Mouse (Mus musculus) stomach, embryonic 15.5 days (tissue): ENCODE results near the gene Yeats2. TPM values are rescaled to one million over a fixed set of nuclear protein-coding genes. Genes with fewer than 3 reads are reported as not detected.

Experiments
- ATAC-seq: fragments of 200-750 bp; cut with Nextera tagmentation; 2 replicates; pipeline ENCODE4 v1.8.0; 2017; ENCODE audit warnings: low read depth, moderate number of reproducible peaks, moderate TSS enrichment; ENCODE audit not compliant: insufficient read depth, low FRiP score
- H3K27ac ChIP-seq: fragments of 300-500 bp; sonication (generic); 2 replicates; pipeline ENCODE4 v1.5.1; 2015; ENCODE audit warnings: mild to moderate bottlenecking, inconsistent platforms
- H3K27me3 ChIP-seq: fragments of 300-500 bp; sonication (generic); replicated peaks from 2 replicates; pipeline ENCODE4 v1.6.1; 2015; ENCODE audit warnings: inconsistent platforms
- H3K36me3 ChIP-seq: fragments of 300-500 bp; sonication (generic); 2 replicates; pipeline ENCODE4 v1.6.1; 2015; ENCODE audit warnings: inconsistent platforms
- H3K4me1 ChIP-seq: fragments of 300-500 bp; sonication (generic); 2 replicates; pipeline ENCODE4 v1.6.1; 2015; ENCODE audit warnings: inconsistent platforms
- H3K4me2 ChIP-seq: fragments of 300-500 bp; sonication (generic); 2 replicates; pipeline ENCODE4 v1.6.1; 2015; ENCODE audit warnings: mild to moderate bottlenecking, inconsistent platforms
- H3K4me3 ChIP-seq: fragments of 300-500 bp; sonication (generic); replicated peaks from 2 replicates; pipeline ENCODE4 v1.5.1; 2015; ENCODE audit warnings: inconsistent platforms
- H3K9ac ChIP-seq: fragments of 300-500 bp; sonication (generic); 2 replicates; pipeline ENCODE4 v1.6.1; 2015; ENCODE audit warnings: inconsistent platforms
- H3K9me3 ChIP-seq: fragments of 300-500 bp; sonication (generic); 2 replicates; pipeline ENCODE4 v1.6.1; 2016; ENCODE audit warnings: inconsistent platforms
- WGBS: fragments of 180-500 bp; shearing (Covaris S2); methylation state at CpG from one replicate; pipeline ENCODE4 v1.1.7; 2015; 5-methylcytosine and 5-hydroxymethylcytosine counted together
- polyA plus RNA-seq: library from polyadenylated mRNA; unstranded; fragments of >200 nt; fragmentation: Nextera tagmentation; extraction: Ambion mirVana; gene quantifications from 2 replicates; pipeline ENCODE4 v1.2.1, GENCODE M21; 2015

The Yeats2 gene
- polyA plus RNA-seq, 1 experiment from 2014 or later: 24.9 TPM

DNA sequence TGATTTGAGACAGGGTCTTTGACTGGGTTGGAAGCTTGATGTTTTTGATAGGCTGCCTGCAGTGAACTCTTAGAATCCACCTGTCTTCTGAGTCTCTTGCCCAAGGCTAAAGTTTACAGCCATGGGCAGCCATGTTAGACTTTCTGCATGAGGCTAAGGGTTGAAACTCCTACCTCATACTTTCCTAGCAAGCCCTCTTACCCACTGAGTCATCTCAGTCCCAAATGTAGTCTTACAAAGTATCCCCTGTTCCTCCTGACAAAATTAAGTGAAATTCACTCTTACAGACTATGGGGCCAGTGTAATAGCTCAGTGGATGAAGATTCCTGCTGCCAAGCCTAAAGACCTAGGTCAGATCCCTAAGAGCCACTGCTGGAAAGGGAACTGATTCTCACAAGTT is 106.2 kb downstream of the Yeats2 start:
- H3K4me1 ChIP-seq: no peaks in the 10 kb centered on the region
- no peak overlapping the region for H3K9ac ChIP-seq
- no peak overlapping the region for H3K4me2 ChIP-seq
- no peak for ATAC-seq
- H3K27me3 ChIP-seq: no peaks in the 10 kb centered on the region
- no peak overlapping the region for H3K27ac ChIP-seq
- no peaks in the 10 kb centered on the region for H3K9me3 ChIP-seq
- no peaks in the 10 kb centered on the region for H3K36me3 ChIP-seq
- H3K4me3 ChIP-seq: no peak overlapping the region

- Histone ChIP-seq H3K27me3 (no peaks in the 10 kb centered on the region), H3K27ac (no peak overlapping the region), H3K9me3 (no peaks in the 10 kb centered on the region), H3K4me1 (no peaks in the 10 kb centered on the region), H3K9ac (no peak overlapping the region), H3K4me2 (no peak overlapping the region), H3K4me3 (no peak overlapping the region), H3K36me3 (no peaks in the 10 kb centered on the region)
- no peak for ATAC-seq
- 80% methylated on average over 9 of the region's 9 CpGs for WGBS
Measured at GRCm38 (mm10) chr16:20248442-20249174, 107.7 kb downstream of the Yeats2 start.

- no peak for ATAC-seq
- H3K9ac ChIP-seq: no peak overlapping the region
- no peak overlapping the region for H3K4me2 ChIP-seq
- H3K27me3 ChIP-seq: no peaks in the 10 kb centered on the region
- no peaks in the 10 kb centered on the region for H3K36me3 ChIP-seq
- WGBS: 76% methylated on average over 5 of the region's 5 CpGs
- no peak overlapping the region for H3K27ac ChIP-seq
- H3K9me3 ChIP-seq: no peaks in the 10 kb centered on the region
- H3K4me3 ChIP-seq: no peak overlapping the region
- no peaks in the 10 kb centered on the region for H3K4me1 ChIP-seq
Measured at GRCm38 (mm10) chr16:20257926-20258325, 117.1 kb downstream of the Yeats2 start.

GRCm38 (mm10) chr16:20265089-20265488 is 124.2 kb downstream of the Yeats2 start:
- Histone ChIP-seq H3K9me3 (no peaks in the 10 kb centered on the region), H3K27ac (no peak overlapping the region), H3K27me3 (no peaks in the 10 kb centered on the region), H3K4me1 (no peaks in the 10 kb centered on the region), H3K36me3 (no peaks in the 10 kb centered on the region), H3K4me3 (no peak overlapping the region), H3K4me2 (no peak overlapping the region), H3K9ac (no peak overlapping the region)
- 76% methylated on average over 7 of the region's 7 CpGs for WGBS
- no peak for ATAC-seq

DNA sequence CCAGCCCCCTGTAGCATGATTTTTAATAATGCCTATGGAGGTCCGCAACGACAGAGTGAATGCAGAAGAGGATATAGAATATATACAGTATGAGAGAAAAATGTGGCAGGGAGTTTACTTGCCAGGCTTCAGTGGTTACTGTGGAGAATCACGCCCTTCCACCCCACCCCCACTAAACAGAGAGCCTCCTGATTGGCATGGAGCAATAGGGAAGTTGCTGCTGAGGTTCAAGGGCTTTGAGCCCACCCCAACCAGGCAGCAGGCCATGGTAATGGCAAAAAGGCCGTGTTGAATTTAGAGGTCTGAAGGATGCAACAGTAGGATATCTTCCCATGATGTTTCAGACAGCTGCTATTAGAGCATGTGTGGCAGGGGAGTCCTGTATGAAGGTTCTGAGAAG is 130.5 kb downstream of the Yeats2 start:
- ATAC-seq: no peak
- H3K27ac ChIP-seq: no peak overlapping the region
- H3K4me3 ChIP-seq: no peak overlapping the region
- H3K36me3 ChIP-seq: no peaks in the 10 kb centered on the region
- H3K4me2 ChIP-seq: no peak overlapping the region
- no peaks in the 10 kb centered on the region for H3K27me3 ChIP-seq
- H3K4me1 ChIP-seq: no peaks in the 10 kb centered on the region
- H3K9me3 ChIP-seq: no peaks in the 10 kb centered on the region
- no peak overlapping the region for H3K9ac ChIP-seq
- 71% methylated on average over 4 of the region's 4 CpGs for WGBS

- Histone ChIP-seq H3K9ac (no peak overlapping the region), H3K27me3 (no peaks in the 10 kb centered on the region), H3K36me3 (no peaks in the 10 kb centered on the region), H3K4me1 (no peaks in the 10 kb centered on the region), H3K9me3 (no peaks in the 10 kb centered on the region), H3K4me3 (no peak overlapping the region), H3K4me2 (no peak overlapping the region), H3K27ac (no peak overlapping the region)
- 24% methylated on average over 3 of the region's 3 CpGs for WGBS
- no peak for ATAC-seq
Measured at GRCm38 (mm10) chr16:20272994-20273393, 132.1 kb downstream of the Yeats2 start.

GRCm38 (mm10) chr16:20279395-20279794 is 138.5 kb downstream of the Yeats2 start:
- no peak for ATAC-seq
- Histone ChIP-seq H3K4me3 (no peak overlapping the region), H3K36me3 (peaks cover 21% of the 10 kb centered on the region; the same call in 1 of the 2 replicates), H3K27me3 (no peaks in the 10 kb centered on the region), H3K4me1 (no peaks in the 10 kb centered on the region), H3K9ac (no peak overlapping the region), H3K27ac (no peak overlapping the region), H3K9me3 (no peaks in the 10 kb centered on the region), H3K4me2 (no peak overlapping the region)
- WGBS: 75% methylated on average over 5 of the region's 5 CpGs

DNA sequence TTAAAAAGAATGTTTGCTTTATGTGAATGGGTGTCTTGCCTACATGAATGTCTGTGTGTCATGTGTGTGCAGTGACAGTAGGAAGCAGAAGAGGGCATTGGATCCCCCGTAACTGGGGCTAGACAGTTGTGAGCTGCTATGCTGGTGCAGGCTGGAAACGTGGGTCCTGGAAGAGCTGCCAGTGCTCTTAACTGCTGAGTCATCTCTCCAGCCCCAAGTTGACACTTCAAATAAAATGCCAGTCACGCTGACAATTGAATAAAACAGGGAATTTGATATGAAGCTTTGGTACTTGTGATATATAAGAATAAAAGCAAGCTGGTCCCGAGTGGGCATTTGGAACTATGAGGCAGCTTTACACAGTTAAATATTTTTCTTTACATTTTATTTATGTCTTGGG is 139.4 kb downstream of the Yeats2 start:
- H3K9me3 ChIP-seq: no peaks in the 10 kb centered on the region
- H3K4me1 ChIP-seq: no peaks in the 10 kb centered on the region
- H3K27ac ChIP-seq: no peak overlapping the region
- H3K9ac ChIP-seq: no peak overlapping the region
- peaks cover 25% of the 10 kb centered on the region for H3K36me3 ChIP-seq
- no peak overlapping the region for H3K4me3 ChIP-seq
- H3K4me2 ChIP-seq: no peak overlapping the region
- H3K27me3 ChIP-seq: no peaks in the 10 kb centered on the region
- ATAC-seq: no peak
- WGBS: 79% methylated on average over 4 of the region's 4 CpGs

Other genes starting within 250 kb of the Yeats2 start
- gene Klhl6, start 158.0 kb upstream of the Yeats2 start, polyA plus RNA-seq: 7.9 and 9.8 TPM in 2 replicates
- gene Klhl24, start 43.5 kb upstream of the Yeats2 start, polyA plus RNA-seq: 17.3 and 18.5 TPM in 2 replicates
- 0.71 and 0.82 TPM in 2 replicates for gene Map6d1, start 100.3 kb downstream of the Yeats2 start, polyA plus RNA-seq
- gene Parl, start 161.3 kb downstream of the Yeats2 start, polyA plus RNA-seq: 83.8 and 90.7 TPM in 2 replicates
- not detected in 2 replicates for gene Cyp2ab1, start 184.3 kb downstream of the Yeats2 start, polyA plus RNA-seq